11 mouse cellular contexts compared by ENCODE assay signal in genomic region chr6:125051237-125051636, GRCm38 (mm10). TPM values are rescaled to one million over a fixed set of nuclear protein-coding genes. Genes with fewer than 3 reads are reported as not detected.
DNase-seq lines count a peak whose midpoint lies in the region; ATAC-seq and TF ChIP-seq lines count a peak whose summit lies in the region.
"Had no signal": no experiment of that assay in that cellular context is flagged by ENCODE, and none has a peak within 500 bp of the region (broad histone marks: within the 10 kb centered on the region; RNA-seq: fewer than 3 reads in every experiment).

No protein-coding gene starts in this region.

- H3K9me3 ChIP-seq in hindbrain, embryonic 11.5 days (ENCODE audit: control insufficient read depth, low read length) = no peaks in the 10 kb centered on the region
- H3K9me3 ChIP-seq in hindbrain, embryonic 14.5 days (ENCODE audit: control insufficient read depth, low read length) = no peaks in the 10 kb centered on the region
- H3K9me3 ChIP-seq: midbrain, embryonic 10.5 days; stomach, embryonic 15.5 days had no signal

- WGBS in hindbrain, embryonic 11.5 days = 74% methylated on average over 5 of the region's 5 CpGs
- WGBS in hindbrain, embryonic 14.5 days = 75% methylated on average over 5 of the region's 5 CpGs
- WGBS in spleen, adult 2 months = 78% methylated on average over 5 of the region's 5 CpGs

- peaks cover 18% of the 10 kb centered on the region; the same call in 1 of the 2 replicates for H3K36me3 ChIP-seq in hindbrain, embryonic 11.5 days (ENCODE audit: control insufficient read depth, insufficient read depth, low read length)
- H3K36me3 ChIP-seq in hindbrain, embryonic 14.5 days (replicated peaks; ENCODE audit: control insufficient read depth, insufficient read depth) = peaks cover 87% of the 10 kb centered on the region
- peaks cover 36% of the 10 kb centered on the region for H3K36me3 ChIP-seq in spleen, adult 2 months (ENCODE audit: control insufficient read depth, insufficient read depth, low read length)

- TF ChIP-seq CTCF in spleen, adult 2 months (IDR thresholded peaks at IDR 0.05; ENCODE audit: extremely low read depth, insufficient read depth, insufficient read length, insufficient replicate concordance) = peak; percentile 10; the same call in 1 of the 2 replicates
- peak; percentile 28; the same call in 1 of the 2 replicates for TF ChIP-seq CTCF in cortical plate, adult 2 months (IDR thresholded peaks at IDR 0.05; ENCODE audit: extremely low read depth, insufficient read depth, low read length)

- no peak overlapping the region for H3K27ac ChIP-seq in hindbrain, embryonic 11.5 days (ENCODE audit: low read depth, low read length)
- H3K27ac ChIP-seq in hindbrain, embryonic 14.5 days = no peak overlapping the region
- no peak overlapping the region for H3K27ac ChIP-seq in spleen, adult 2 months (ENCODE audit: insufficient read depth, low read length)
- no peak overlapping the region for H3K27ac ChIP-seq in cortical plate, adult 2 months (ENCODE audit: insufficient read depth, low read length)
- H3K27ac ChIP-seq: midbrain, embryonic 10.5 days; stomach, embryonic 15.5 days had no signal

- no peaks in the 10 kb centered on the region for H3K27me3 ChIP-seq in hindbrain, embryonic 11.5 days (ENCODE audit: control insufficient read depth, insufficient read depth, low read length)
- H3K27me3 ChIP-seq in hindbrain, embryonic 14.5 days (ENCODE audit: control insufficient read depth, insufficient read depth, low read length) = no peaks in the 10 kb centered on the region
- H3K27me3 ChIP-seq in spleen, adult 2 months (ENCODE audit: control insufficient read depth, insufficient read depth, low read length) = no peaks in the 10 kb centered on the region
- H3K27me3 ChIP-seq: stomach, embryonic 15.5 days had no signal

- H3K4me2 ChIP-seq in hindbrain, embryonic 11.5 days (replicated peaks; ENCODE audit: low read depth, low read length) = no peak overlapping the region
- H3K4me2 ChIP-seq in hindbrain, embryonic 14.5 days (replicated peaks) = no peak overlapping the region
- H3K4me2 ChIP-seq: stomach, embryonic 15.5 days had no signal

- H3K4me1 ChIP-seq in hindbrain, embryonic 11.5 days (replicated peaks; ENCODE audit: control insufficient read depth, insufficient read depth, low read length) = no peaks in the 10 kb centered on the region
- H3K4me1 ChIP-seq in hindbrain, embryonic 14.5 days (replicated peaks; ENCODE audit: control insufficient read depth, insufficient read depth, low read length) = no peaks in the 10 kb centered on the region
- no peaks in the 10 kb centered on the region for H3K4me1 ChIP-seq in spleen, adult 2 months (ENCODE audit: control insufficient read depth, insufficient read depth, insufficient read length)
- H3K4me1 ChIP-seq in cortical plate, adult 2 months (ENCODE audit: control insufficient read depth, insufficient read depth, low read length) = no peaks in the 10 kb centered on the region
- H3K4me1 ChIP-seq: midbrain, embryonic 10.5 days; stomach, embryonic 15.5 days had no signal

- H3K9ac ChIP-seq in hindbrain, embryonic 11.5 days (ENCODE audit: low read depth, low read length) = no peak overlapping the region
- no peak overlapping the region for H3K9ac ChIP-seq in hindbrain, embryonic 14.5 days
- H3K9ac ChIP-seq: stomach, embryonic 15.5 days had no signal

- ATAC-seq in hindbrain, embryonic 11.5 days (ENCODE audit: low FRiP score) = no peak
- ATAC-seq in hindbrain, embryonic 14.5 days (ENCODE audit: low FRiP score) = no peak

- no peak overlapping the region for H3K4me3 ChIP-seq in hindbrain, embryonic 11.5 days (ENCODE audit: low read depth, low read length)
- no peak overlapping the region for H3K4me3 ChIP-seq in hindbrain, embryonic 14.5 days (replicated peaks; ENCODE audit: low read length)
- no peak overlapping the region for H3K4me3 ChIP-seq in spleen, adult 2 months (ENCODE audit: extremely low read depth, insufficient read depth, insufficient read length)
- H3K4me3 ChIP-seq in cortical plate, adult 2 months (ENCODE audit: insufficient read depth, low read length) = no peak overlapping the region
- H3K4me3 ChIP-seq: midbrain, embryonic 10.5 days; stomach, embryonic 15.5 days had no signal

- peak; percentile 38 for DNase-seq in hindbrain, embryonic 11.5 days (ENCODE audit: low spot score)
- no peak for DNase-seq in hindbrain, embryonic 14.5 days (ENCODE audit: low spot score)
- DNase-seq in spleen, adult 2 months (ENCODE audit: low read depth in 1 of 2, low spot score in 2 of 2) = no peak
- DNase-seq in spleen, postnatal 36 days (ENCODE audit: low spot score in 2 of 2) = no peak
- peak; percentile 26 for DNase-seq in thymus, postnatal 25 days
- DNase-seq in urinary bladder, postnatal 10 days (ENCODE audit: low spot score) = no peak
- DNase-seq in left cerebral cortex, postnatal 10 days (ENCODE audit: extremely low spot score in 1 of 2, low spot score in 2 of 2) = no peak
- DNase-seq: cerebellum, adult 9-10 months had no signal

- no peak for TF ChIP-seq POLR2A in spleen, adult 2 months (IDR thresholded peaks at IDR 0.05; ENCODE audit: low read depth, low read length)
- TF ChIP-seq POLR2A in cortical plate, adult 2 months (IDR thresholded peaks at IDR 0.05; ENCODE audit: extremely low read depth, insufficient read depth, low read length) = no peak

- intact Hi-C loops in left cerebral cortex, postnatal 10 days (cut with DNase I) = no loop called here

RNA-seq across cellular contexts. Expression of gene Acrbp, which starts 1.7 kb away (rescaled TPM):
- polyA plus RNA-seq in hindbrain, embryonic 11.5 days (2014; fragmentation: Nextera tagmentation; extraction: Ambion mirVana) = 10.7 and 12.2 TPM in 2 replicates
- polyA plus RNA-seq in hindbrain, embryonic 14.5 days (2014; fragmentation: Nextera tagmentation; extraction: Ambion mirVana) = 17.1 and 18.7 TPM in 2 replicates
- polyA plus RNA-seq in spleen, adult 2 months (2012; rRNA removed) = 34.4 and 35.8 TPM in 2 replicates
- 17.3 and 19.4 TPM in 2 replicates for polyA plus RNA-seq in cortical plate, adult 2 months (2012; rRNA removed)
- total RNA-seq in left cerebral cortex, postnatal 10 days (2021) = 1 to 10 TPM; 8.0 to 8.7 TPM

RNA-seq across cellular contexts. Expression of gene Ing4, which starts 11.7 kb away (rescaled TPM):
- 120 and 133 TPM in 2 replicates for polyA plus RNA-seq in hindbrain, embryonic 11.5 days (2014; fragmentation: Nextera tagmentation; extraction: Ambion mirVana)
- 112 and 113 TPM in 2 replicates for polyA plus RNA-seq in hindbrain, embryonic 14.5 days (2014; fragmentation: Nextera tagmentation; extraction: Ambion mirVana)
- polyA plus RNA-seq in spleen, adult 2 months (2012; rRNA removed) = 31.8 and 36.2 TPM in 2 replicates
- 69.7 and 78.6 TPM in 2 replicates for polyA plus RNA-seq in cortical plate, adult 2 months (2012; rRNA removed)
- 10 to 100 TPM; 56.9 to 59.9 TPM for total RNA-seq in left cerebral cortex, postnatal 10 days (2021)

RNA-seq across cellular contexts. Expression of gene Lpar5, which starts 16.5 kb away (rescaled TPM):
- polyA plus RNA-seq in hindbrain, embryonic 11.5 days (2014; fragmentation: Nextera tagmentation; extraction: Ambion mirVana) = 0.21 TPM in 1 of 2 replicates, not detected in the other
- polyA plus RNA-seq in hindbrain, embryonic 14.5 days (2014; fragmentation: Nextera tagmentation; extraction: Ambion mirVana) = 0.50 and 0.51 TPM in 2 replicates
- 62.1 and 64.3 TPM in 2 replicates for polyA plus RNA-seq in spleen, adult 2 months (2012; rRNA removed)
- 1.0 and 1.3 TPM in 2 replicates for polyA plus RNA-seq in cortical plate, adult 2 months (2012; rRNA removed)
- 1 to 10 TPM in 1 of 2 experiments, under 1 TPM in 1; 0.45 to 1.0 TPM for total RNA-seq in left cerebral cortex, postnatal 10 days (2021)

RNA-seq across cellular contexts. Expression of gene Zfp384, which starts 42.3 kb away (rescaled TPM):
- 8.7 and 16.5 TPM in 2 replicates for polyA plus RNA-seq in hindbrain, embryonic 11.5 days (2014; fragmentation: Nextera tagmentation; extraction: Ambion mirVana)
- polyA plus RNA-seq in hindbrain, embryonic 14.5 days (2014; fragmentation: Nextera tagmentation; extraction: Ambion mirVana) = 12.0 and 14.6 TPM in 2 replicates
- polyA plus RNA-seq in spleen, adult 2 months (2012; rRNA removed) = 52.2 and 54.3 TPM in 2 replicates
- polyA plus RNA-seq in cortical plate, adult 2 months (2012; rRNA removed) = 46.9 and 51.6 TPM in 2 replicates
- total RNA-seq in left cerebral cortex, postnatal 10 days (2021) = 10 to 100 TPM; 41.0 to 41.2 TPM

RNA-seq across cellular contexts. Expression of gene Chd4, which starts 44.5 kb away (rescaled TPM):
- 105 and 130 TPM in 2 replicates for polyA plus RNA-seq in hindbrain, embryonic 11.5 days (2014; fragmentation: Nextera tagmentation; extraction: Ambion mirVana)
- 68.5 and 78.0 TPM in 2 replicates for polyA plus RNA-seq in hindbrain, embryonic 14.5 days (2014; fragmentation: Nextera tagmentation; extraction: Ambion mirVana)
- polyA plus RNA-seq in spleen, adult 2 months (2012; rRNA removed) = 87.4 and 196 TPM in 2 replicates
- polyA plus RNA-seq in cortical plate, adult 2 months (2012; rRNA removed) = 79.0 and 80.7 TPM in 2 replicates
- 100 to 1,000 TPM; 147 to 157 TPM for total RNA-seq in left cerebral cortex, postnatal 10 days (2021)

Comparison
In these comparisons a context has a peak if more than half of its experiments do, and no peak if none do; other contexts are left out.
1. DNase-seq: peak in hindbrain, embryonic 11.5 days (single experiment) and thymus, postnatal 25 days (single experiment); none in hindbrain, embryonic 14.5 days (single experiment), spleen, adult 2 months (0 of 2), spleen, postnatal 36 days (0 of 2), urinary bladder, postnatal 10 days (single experiment) and left cerebral cortex, postnatal 10 days (0 of 2).
2. RNA of gene Lpar5, which starts 16.5 kb away (polyA plus RNA-seq): 62.1 to 64.3 TPM in spleen, adult 2 months; 1.0 to 1.3 TPM in cortical plate, adult 2 months, 0.50 to 0.51 TPM in hindbrain, embryonic 14.5 days and 0.21 TPM in hindbrain, embryonic 11.5 days; every median in the first group is over 10 times any median in the second.